Mouse (Mus musculus): Measurements from ENCODE around the gene Cyp4a32. TPM values are rescaled to one million over a fixed set of nuclear protein-coding genes. Genes with fewer than 3 reads are reported as not detected.
"Not testable (repeated sequence)": the region's sequence is repeated elsewhere in the genome, so short reads cannot be mapped to it uniquely, and the experiment has no call there.

The Cyp4a32 gene
- polyA plus RNA-seq (2012): not detected in 2 replicates

DNA sequence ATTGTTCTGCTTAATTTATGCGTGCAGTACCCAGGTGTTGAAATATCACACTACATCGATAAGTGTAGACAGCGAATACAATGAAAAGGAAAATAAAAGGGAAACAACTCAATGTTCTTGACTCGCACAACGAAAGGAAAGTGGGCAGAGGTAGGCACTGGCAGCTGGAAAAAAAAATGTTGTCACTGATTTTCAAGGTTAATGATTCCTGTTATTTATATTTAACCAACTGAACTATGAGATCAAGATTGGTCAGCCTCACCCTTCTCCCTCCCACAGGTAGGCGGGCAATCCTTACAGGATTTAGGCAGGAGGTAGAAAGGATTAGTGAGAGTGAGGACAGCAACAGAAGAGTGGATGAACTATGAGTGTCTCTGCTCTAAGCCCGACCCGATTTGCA is at the start of gene Cyp4a32:
Gene Cyp4a32, plus strand, starts transcription at position 359 of the 400 bp plus-strand sequence.
- TF ChIP-seq GATA1 (IDR thresholded peaks at IDR 0.05; ENCODE audit: low read length): not testable (repeated sequence)

DNA sequence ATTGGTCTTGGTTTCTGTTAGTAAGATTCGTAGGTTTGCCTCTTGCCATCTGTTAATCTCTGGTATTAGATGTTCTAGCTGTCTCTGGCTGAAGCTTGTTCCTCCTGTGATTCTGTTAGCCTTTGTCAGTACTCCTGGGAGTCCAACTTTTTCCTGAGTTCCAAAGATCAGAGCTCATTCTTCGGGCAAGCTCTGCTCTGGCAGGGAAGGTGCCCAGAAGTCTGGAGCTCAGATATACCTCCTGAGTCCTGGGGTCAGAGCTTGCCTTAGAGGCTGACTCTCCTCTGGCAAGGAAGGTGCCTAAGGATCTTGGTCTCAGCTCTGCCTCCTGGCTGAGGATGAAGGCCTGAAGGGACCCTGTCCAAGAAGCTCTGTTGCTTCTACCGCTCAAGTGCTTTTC is 48.0 kb upstream of the Cyp4a32 start:
- TF ChIP-seq GATA1 (IDR thresholded peaks at IDR 0.05; ENCODE audit: low read length): no peak

- TF ChIP-seq GATA1 (IDR thresholded peaks at IDR 0.05; ENCODE audit: low read length): no peak
Measured at GRCm38 (mm10) chr4:115555513-115555912, 45.3 kb upstream of the Cyp4a32 start.

- no peak for TF ChIP-seq GATA1 (IDR thresholded peaks at IDR 0.05; ENCODE audit: low read length)
Measured at GRCm38 (mm10) chr4:115557861-115558561, 42.8 kb upstream of the Cyp4a32 start.

DNA sequence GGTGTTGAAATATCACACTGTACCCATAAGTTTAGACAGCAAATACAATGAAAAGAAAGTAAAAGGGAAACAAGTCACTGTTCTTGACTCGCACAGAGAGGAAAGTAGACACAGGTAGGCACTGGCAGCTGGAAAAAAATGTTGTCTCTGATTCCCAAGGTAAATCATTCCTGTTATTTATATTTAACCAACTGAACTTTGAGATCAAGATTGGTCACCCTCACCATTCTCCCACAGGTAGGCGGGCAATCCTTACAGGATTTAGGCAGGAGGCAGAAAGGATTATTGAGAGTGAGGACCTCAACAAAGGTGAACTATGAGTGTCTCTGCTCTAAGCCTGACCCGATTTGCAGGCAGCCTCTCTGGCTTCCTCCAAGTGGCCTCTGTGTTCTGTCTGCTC is 37.4 kb upstream of the Cyp4a32 start, which contains the start of gene Cyp4a31:
Gene Cyp4a31, plus strand, starts transcription at position 249 of the 400 bp plus-strand sequence.
- TF ChIP-seq GATA1 (IDR thresholded peaks at IDR 0.05; ENCODE audit: low read length): no peak

- no peak for TF ChIP-seq GATA1 (IDR thresholded peaks at IDR 0.05; ENCODE audit: low read length)
Measured at GRCm38 (mm10) chr4:115575255-115575654, 25.5 kb upstream of the Cyp4a32 start.

- no peak for TF ChIP-seq GATA1 (IDR thresholded peaks at IDR 0.05; ENCODE audit: low read length)
Measured at GRCm38 (mm10) chr4:115575776-115576175, 25.0 kb upstream of the Cyp4a32 start.

DNA sequence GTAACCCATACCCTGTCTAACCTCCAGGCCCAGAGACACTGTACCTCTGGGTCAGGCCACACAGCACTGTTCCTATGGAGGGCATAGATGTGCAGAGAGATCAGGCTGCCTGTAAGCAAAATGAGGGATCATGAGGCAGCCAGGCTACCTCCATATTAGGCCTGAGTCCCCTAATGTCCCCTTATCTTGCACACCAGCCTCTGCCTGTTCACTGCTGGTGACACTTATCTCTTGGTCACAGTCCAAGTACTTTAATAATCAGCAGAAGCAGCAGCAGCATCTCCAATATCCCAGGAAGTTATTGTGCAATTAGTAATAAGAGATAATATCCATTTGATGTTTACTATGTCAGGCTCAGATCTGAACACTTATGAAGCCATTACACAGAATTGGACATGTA is 17.7 kb upstream of the Cyp4a32 start:
- TF ChIP-seq GATA1 (IDR thresholded peaks at IDR 0.05; ENCODE audit: low read length): no peak

DNA sequence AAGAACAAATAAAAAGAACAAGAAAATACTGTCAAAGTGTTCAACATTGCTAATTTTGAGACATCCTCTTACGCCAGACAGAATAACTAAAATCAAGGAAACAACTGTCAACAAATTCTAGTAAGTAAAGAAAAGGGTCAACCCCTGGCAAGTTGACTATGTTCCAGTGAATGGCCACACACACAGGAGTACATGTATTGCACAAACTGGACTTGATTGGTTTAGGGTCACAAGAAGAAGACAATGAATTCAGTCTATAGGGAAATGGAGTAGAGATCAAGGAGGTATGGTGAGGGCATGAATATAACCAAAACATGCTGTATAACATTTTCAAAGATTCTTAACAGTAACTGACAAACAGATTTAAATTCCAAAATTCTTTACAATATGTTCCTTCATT is 4.4 kb upstream of the Cyp4a32 start:
- TF ChIP-seq GATA1 (IDR thresholded peaks at IDR 0.05; ENCODE audit: low read length): no peak

GRCm38 (mm10) chr4:115596824-115597336 is 3.9 kb upstream of the Cyp4a32 start:
- TF ChIP-seq GATA1 (IDR thresholded peaks at IDR 0.05; ENCODE audit: low read length): no peak

- no peak for TF ChIP-seq GATA1 (IDR thresholded peaks at IDR 0.05; ENCODE audit: low read length)
Measured at GRCm38 (mm10) chr4:115614005-115614404, 13.2 kb downstream of the Cyp4a32 start.

GRCm38 (mm10) chr4:115642967-115643754 is 42.4 kb downstream of the Cyp4a32 start:
- TF ChIP-seq GATA1 (IDR thresholded peaks at IDR 0.05; ENCODE audit: low read length): no peak

DNA sequence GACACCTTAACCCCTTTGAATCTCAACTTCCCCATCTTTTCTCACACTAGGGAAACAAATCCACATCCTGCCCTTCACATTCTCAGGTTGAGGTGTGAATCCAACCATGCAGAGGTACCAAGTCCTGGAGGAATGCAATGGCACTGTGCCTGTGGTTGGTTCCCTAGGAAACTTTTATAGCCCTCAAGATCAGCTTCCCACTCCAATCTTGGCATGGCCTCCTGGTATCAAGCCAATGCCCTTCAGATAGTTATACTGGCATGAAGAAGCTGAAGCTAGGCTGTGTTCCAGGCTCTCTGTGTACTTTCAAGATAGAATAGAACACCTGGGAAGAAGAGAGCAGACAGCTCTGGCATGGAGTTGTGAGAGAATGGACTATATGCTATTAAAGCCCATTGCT is 44.6 kb downstream of the Cyp4a32 start:
- TF ChIP-seq GATA1 (IDR thresholded peaks at IDR 0.05; ENCODE audit: low read length): no peak

DNA sequence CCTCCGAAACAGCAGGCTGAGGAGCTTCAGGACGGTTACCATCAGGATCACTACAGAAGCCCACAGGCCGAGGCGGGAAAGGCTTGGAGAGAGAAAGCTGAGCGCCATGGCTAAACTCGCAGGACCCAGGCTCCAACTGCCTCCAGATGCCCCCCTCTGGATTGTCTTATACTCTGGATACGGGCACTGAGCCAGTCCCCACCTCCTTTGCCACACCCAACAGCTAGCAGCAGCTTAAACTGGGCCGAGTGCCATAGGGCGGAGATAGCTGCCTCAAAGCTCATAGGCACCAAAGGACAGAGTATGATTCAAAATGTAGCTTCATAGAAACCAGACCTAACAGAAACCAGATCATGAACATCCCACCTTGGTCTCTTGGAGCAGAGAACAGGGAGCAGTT is 46.8 kb downstream of the Cyp4a32 start, which contains the start of gene Cyp4b1:
Gene Cyp4b1, minus strand, starts transcription at position 144 of the 400 bp plus-strand sequence.
- TF ChIP-seq GATA1 (IDR thresholded peaks at IDR 0.05; ENCODE audit: low read length): no peak

- no peak for TF ChIP-seq GATA1 (IDR thresholded peaks at IDR 0.05; ENCODE audit: low read length)
Measured at GRCm38 (mm10) chr4:115648752-115649151, 48.0 kb downstream of the Cyp4a32 start.

GRCm38 (mm10) chr4:115649344-115649743 is 48.6 kb downstream of the Cyp4a32 start:
- TF ChIP-seq GATA1 (IDR thresholded peaks at IDR 0.05; ENCODE audit: low read length): no peak
